Mouse (Mus musculus): ENCODE data around the gene Adamtsl4. TPM values are rescaled to one million over a fixed set of nuclear protein-coding genes. Genes with fewer than 3 reads are reported as not detected.
A peak's percentile ranks its signal among the peaks of the same experiment; 100 is the strongest.

The Adamtsl4 gene
- polyA plus RNA-seq, 1 experiment from 2014 or later = 3.8 TPM

DNA sequence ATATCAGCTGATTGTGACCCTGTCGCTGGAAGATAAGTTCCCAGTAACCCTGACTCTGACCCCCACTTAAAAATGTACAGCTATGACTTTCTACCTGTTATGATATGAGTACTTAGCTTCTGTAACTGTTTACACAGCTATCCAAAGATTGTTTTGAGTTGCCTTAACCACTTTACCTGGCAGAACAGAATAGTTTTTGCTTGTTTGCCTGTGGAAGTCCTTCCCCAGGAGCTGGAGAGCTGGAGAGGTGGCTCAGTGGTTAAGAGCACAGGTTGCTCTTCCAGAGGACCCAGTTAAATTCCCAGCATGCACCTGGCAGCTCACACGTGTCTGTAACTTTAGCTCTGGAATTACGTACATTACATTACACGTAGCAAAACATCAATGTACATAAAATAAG, 16.9 kb upstream of the Adamtsl4 start:
- no peak for DNase-seq (ENCODE audit: low spot score)

DNA sequence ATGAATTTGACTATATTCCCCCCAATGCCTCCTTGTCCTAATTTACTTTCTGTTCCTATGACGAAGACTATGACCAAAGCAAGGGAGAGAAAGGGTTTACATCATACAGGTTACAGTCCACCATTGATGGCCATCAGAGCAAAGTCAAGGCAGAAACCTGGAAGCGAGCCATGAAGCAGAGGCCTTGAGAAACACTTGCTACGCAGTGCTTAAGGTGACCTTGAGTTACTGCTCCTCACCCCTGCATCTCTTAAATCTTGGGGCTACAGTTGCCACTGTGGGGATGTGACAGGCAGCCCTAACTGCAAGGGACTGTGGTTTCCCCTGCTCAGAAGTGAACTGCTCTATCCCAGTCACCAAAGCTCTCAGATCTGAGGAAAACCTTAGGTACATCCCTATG, 15.6 kb upstream of the Adamtsl4 start:
- Histone ChIP-seq H3K27ac (replicated peaks; ENCODE audit: low read depth, low read length) (no peak overlapping the region), H3K4me1 (ENCODE audit: control insufficient read depth, insufficient read depth, low read length) (peaks cover 8% of the 10 kb centered on the region; the same call in 1 of the 2 replicates), H3K36me3 (ENCODE audit: control insufficient read depth, insufficient read depth, low read length) (no peaks in the 10 kb centered on the region), H3K4me2 (ENCODE audit: low read depth, low read length) (no peak overlapping the region), H3K9ac (ENCODE audit: low read depth, low read length) (no peak overlapping the region), H3K4me3 (ENCODE audit: low read depth, low read length) (no peak overlapping the region), H3K9me3 (ENCODE audit: control insufficient read depth, low read length) (no peaks in the 10 kb centered on the region), H3K27me3 (replicated peaks; ENCODE audit: control insufficient read depth, insufficient read depth, low read length) (no peaks in the 10 kb centered on the region)
- ATAC-seq (ENCODE audit: low read depth) (no peak), DNase-seq (ENCODE audit: low spot score) (no peak)
- 91% methylated on average over 3 of the region's 3 CpGs for WGBS

More for the DNA sequence above, 16.9 kb upstream of the Adamtsl4 start:
- no peaks in the 10 kb centered on the region for H3K9me3 ChIP-seq (ENCODE audit: control insufficient read depth, low read length)
- H3K9ac ChIP-seq (ENCODE audit: low read depth, low read length) = no peak overlapping the region
- ATAC-seq (ENCODE audit: low read depth) = no peak
- no peak overlapping the region for H3K4me3 ChIP-seq (ENCODE audit: low read depth, low read length)
- 89% methylated on average over 4 of the region's 4 CpGs for WGBS
- no peak overlapping the region for H3K27ac ChIP-seq (replicated peaks; ENCODE audit: low read depth, low read length)
- H3K27me3 ChIP-seq (replicated peaks; ENCODE audit: control insufficient read depth, insufficient read depth, low read length) = no peaks in the 10 kb centered on the region
- H3K4me2 ChIP-seq (ENCODE audit: low read depth, low read length) = no peak overlapping the region
- peaks cover 8% of the 10 kb centered on the region; the same call in 1 of the 2 replicates for H3K4me1 ChIP-seq (ENCODE audit: control insufficient read depth, insufficient read depth, low read length)
- no peaks in the 10 kb centered on the region for H3K36me3 ChIP-seq (ENCODE audit: control insufficient read depth, insufficient read depth, low read length)

DNA sequence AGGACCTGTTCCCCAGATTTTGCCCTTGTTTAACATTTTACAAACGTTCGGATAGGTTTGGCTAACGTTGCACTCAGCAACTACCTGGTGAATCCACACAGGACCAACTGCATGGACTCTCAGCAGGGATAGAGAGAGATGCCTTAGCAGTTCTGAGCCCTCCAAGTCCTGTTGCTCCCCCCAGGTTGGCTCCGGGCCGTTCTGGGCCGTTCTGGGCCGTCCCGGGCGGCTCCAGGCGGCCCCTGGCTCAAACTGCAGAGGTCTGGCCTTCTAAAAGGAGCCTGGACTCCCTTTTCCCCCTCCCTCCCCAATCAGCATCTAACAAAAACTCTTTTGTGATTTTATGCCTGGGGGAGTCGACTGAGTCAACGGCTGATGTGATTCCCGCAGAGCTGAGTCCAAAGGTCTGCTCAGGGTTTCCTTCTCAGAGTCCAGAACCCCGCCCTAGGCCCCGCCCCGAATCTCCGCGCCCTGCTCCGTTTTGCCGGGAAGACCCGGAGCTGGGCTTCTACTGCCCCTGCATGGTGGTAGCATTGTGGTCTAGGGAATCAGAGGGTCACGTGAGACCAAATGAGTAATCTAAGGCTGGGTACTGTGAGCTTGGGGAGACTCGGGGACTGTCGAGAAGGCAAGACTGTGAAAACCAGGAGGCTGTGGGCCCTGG, 14.3 kb upstream of the Adamtsl4 start:
- Histone ChIP-seq H3K36me3 (ENCODE audit: control insufficient read depth, insufficient read depth, low read length) (no peaks in the 10 kb centered on the region), H3K27me3 (replicated peaks; ENCODE audit: control insufficient read depth, insufficient read depth, low read length) (no peaks in the 10 kb centered on the region), H3K27ac (replicated peaks; ENCODE audit: low read depth, low read length) (peak overlapping the region; percentile 66), H3K4me2 (ENCODE audit: low read depth, low read length) (peak overlapping the region; percentile 58), H3K9ac (ENCODE audit: low read depth, low read length) (peak overlapping the region; percentile 62), H3K4me3 (ENCODE audit: low read depth, low read length) (peak overlapping the region; percentile 28), H3K9me3 (ENCODE audit: control insufficient read depth, low read length) (no peaks in the 10 kb centered on the region), H3K4me1 (ENCODE audit: control insufficient read depth, insufficient read depth, low read length) (peaks cover 8% of the 10 kb centered on the region; the same call in 1 of the 2 replicates)
- DNase-seq (ENCODE audit: low spot score) (peak; percentile 88), ATAC-seq (ENCODE audit: low read depth) (peak; percentile 93)
- 3% methylated on average over 24 of the region's 24 CpGs for WGBS

DNA sequence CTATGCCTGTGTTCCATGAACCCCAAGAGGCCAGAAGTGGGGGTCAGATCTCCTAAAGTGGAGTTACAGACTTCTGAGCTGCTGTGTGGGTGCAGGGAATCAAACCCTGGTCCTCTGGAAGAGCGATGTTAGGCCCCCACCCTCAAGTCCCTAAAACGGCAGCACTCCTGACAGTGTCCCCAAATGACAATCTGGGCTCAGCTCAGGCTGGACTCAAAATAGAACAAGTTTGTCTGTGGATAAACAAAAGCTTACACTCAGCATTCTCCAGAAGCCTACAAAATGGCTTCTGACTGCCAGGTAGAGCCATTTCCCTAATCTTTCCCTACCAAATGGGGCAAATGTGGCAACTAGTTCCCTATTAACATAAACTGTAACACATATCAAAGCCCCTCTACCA, 13.4 kb upstream of the Adamtsl4 start:
- H3K27ac ChIP-seq (replicated peaks; ENCODE audit: low read depth, low read length) = no peak overlapping the region
- no peaks in the 10 kb centered on the region for H3K9me3 ChIP-seq (ENCODE audit: control insufficient read depth, low read length)
- no peak for ATAC-seq (ENCODE audit: low read depth)
- H3K4me3 ChIP-seq (ENCODE audit: low read depth, low read length) = no peak overlapping the region
- H3K36me3 ChIP-seq (ENCODE audit: control insufficient read depth, insufficient read depth, low read length) = no peaks in the 10 kb centered on the region
- no peak overlapping the region for H3K9ac ChIP-seq (ENCODE audit: low read depth, low read length)
- 73% methylated on average over 2 of the region's 2 CpGs for WGBS
- no peaks in the 10 kb centered on the region for H3K27me3 ChIP-seq (replicated peaks; ENCODE audit: control insufficient read depth, insufficient read depth, low read length)
- DNase-seq (ENCODE audit: low spot score) = no peak
- peaks cover 15% of the 10 kb centered on the region; the same call in 1 of the 2 replicates for H3K4me1 ChIP-seq (ENCODE audit: control insufficient read depth, insufficient read depth, low read length)
- no peak overlapping the region for H3K4me2 ChIP-seq (ENCODE audit: low read depth, low read length)

DNA sequence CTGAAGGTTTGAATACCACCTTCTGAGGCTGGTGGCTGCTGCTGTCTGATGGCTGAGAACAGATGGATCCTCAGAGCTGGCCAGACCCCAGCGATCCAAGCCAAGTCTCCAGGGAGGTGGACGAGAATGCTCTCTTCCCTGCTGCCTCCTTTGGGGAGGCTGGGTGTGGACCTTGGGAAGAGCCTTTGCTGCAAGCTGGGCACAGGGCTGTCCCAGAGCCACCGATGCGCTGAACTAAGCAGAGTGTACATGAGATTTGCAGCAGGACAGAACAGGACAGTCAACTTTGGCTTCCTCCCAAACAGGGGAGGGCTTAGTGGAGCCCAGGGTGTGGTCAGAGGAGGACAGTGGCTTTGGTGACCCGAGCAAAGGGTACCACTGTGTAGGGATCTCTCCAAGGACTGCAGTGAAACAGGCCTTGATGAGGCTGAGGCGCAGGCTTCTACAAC, 12.5 kb upstream of the Adamtsl4 start:
- H3K4me2 ChIP-seq (ENCODE audit: low read depth, low read length) = no peak overlapping the region
- H3K4me3 ChIP-seq (ENCODE audit: low read depth, low read length) = no peak overlapping the region
- no peak overlapping the region for H3K9ac ChIP-seq (ENCODE audit: low read depth, low read length)
- H3K27ac ChIP-seq (replicated peaks; ENCODE audit: low read depth, low read length) = no peak overlapping the region
- peaks cover 21% of the 10 kb centered on the region; the same call in 1 of the 2 replicates for H3K4me1 ChIP-seq (ENCODE audit: control insufficient read depth, insufficient read depth, low read length)
- no peaks in the 10 kb centered on the region for H3K27me3 ChIP-seq (replicated peaks; ENCODE audit: control insufficient read depth, insufficient read depth, low read length)
- H3K36me3 ChIP-seq (ENCODE audit: control insufficient read depth, insufficient read depth, low read length) = no peaks in the 10 kb centered on the region
- DNase-seq (ENCODE audit: low spot score) (no peak), ATAC-seq (ENCODE audit: low read depth) (no peak)
- H3K9me3 ChIP-seq (ENCODE audit: control insufficient read depth, low read length) = no peaks in the 10 kb centered on the region
- WGBS = 52% methylated on average over 6 of the region's 6 CpGs

DNA sequence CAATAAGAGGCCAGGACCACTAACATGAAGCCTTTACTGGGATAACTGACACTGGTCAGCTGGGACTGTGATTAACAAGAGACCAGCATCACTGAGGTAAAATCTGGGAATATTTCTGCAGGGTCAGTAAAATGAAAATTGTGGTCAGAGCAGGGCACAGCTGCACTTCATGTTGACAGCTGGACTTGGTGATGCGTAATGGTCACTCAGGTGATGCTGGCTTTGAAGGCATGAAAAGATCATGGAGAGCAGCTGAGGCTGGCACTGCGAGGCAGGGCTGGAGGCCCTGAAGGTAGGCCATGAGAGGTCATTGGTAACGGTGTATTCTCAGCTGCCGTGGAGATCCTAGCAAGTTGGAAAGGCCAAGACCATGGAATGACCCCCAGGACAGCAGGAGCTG, 10.6 kb upstream of the Adamtsl4 start:
- ATAC-seq (ENCODE audit: low read depth) (no peak), DNase-seq (ENCODE audit: low spot score) (no peak)
- Histone ChIP-seq H3K9me3 (ENCODE audit: control insufficient read depth, low read length) (no peaks in the 10 kb centered on the region), H3K27ac (replicated peaks; ENCODE audit: low read depth, low read length) (no peak overlapping the region), H3K9ac (ENCODE audit: low read depth, low read length) (no peak overlapping the region), H3K4me2 (ENCODE audit: low read depth, low read length) (no peak overlapping the region), H3K27me3 (replicated peaks; ENCODE audit: control insufficient read depth, insufficient read depth, low read length) (no peaks in the 10 kb centered on the region), H3K4me1 (ENCODE audit: control insufficient read depth, insufficient read depth, low read length) (peaks cover 24% of the 10 kb centered on the region; the same call in 1 of the 2 replicates), H3K4me3 (ENCODE audit: low read depth, low read length) (no peak overlapping the region), H3K36me3 (ENCODE audit: control insufficient read depth, insufficient read depth, low read length) (no peaks in the 10 kb centered on the region)
- 84% methylated on average over 4 of the region's 4 CpGs for WGBS

DNA sequence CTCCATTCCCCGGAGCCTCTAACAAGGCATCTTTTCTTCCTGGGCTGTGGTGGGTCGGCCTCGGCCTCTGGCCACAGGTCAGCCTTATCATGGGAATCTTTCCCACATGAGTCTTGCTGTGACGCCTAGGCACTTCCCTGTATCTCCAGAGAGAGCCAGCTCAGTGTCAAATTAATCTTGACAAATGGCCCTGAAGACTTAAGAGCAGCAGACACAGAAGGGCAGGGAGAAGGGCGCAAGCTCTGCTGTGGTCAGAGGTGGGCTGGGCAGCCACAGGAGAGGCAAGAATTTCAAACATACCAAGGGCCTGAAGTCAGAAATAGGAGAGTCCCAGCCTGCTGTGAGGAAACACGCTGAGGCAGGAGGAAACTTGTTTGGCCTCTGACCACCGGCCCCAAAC, 8.6 kb upstream of the Adamtsl4 start:
- WGBS = 11% methylated on average over 7 of the region's 7 CpGs
- Histone ChIP-seq H3K36me3 (ENCODE audit: control insufficient read depth, insufficient read depth, low read length) (no peaks in the 10 kb centered on the region), H3K4me1 (ENCODE audit: control insufficient read depth, insufficient read depth, low read length) (peaks cover 20% of the 10 kb centered on the region; the same call in 1 of the 2 replicates), H3K4me2 (ENCODE audit: low read depth, low read length) (no peak overlapping the region), H3K9me3 (ENCODE audit: control insufficient read depth, low read length) (no peaks in the 10 kb centered on the region), H3K27ac (replicated peaks; ENCODE audit: low read depth, low read length) (no peak overlapping the region), H3K27me3 (replicated peaks; ENCODE audit: control insufficient read depth, insufficient read depth, low read length) (no peaks in the 10 kb centered on the region), H3K4me3 (ENCODE audit: low read depth, low read length) (no peak overlapping the region), H3K9ac (ENCODE audit: low read depth, low read length) (no peak overlapping the region)
- ATAC-seq (ENCODE audit: low read depth) (no peak), DNase-seq (ENCODE audit: low spot score) (no peak)

DNA sequence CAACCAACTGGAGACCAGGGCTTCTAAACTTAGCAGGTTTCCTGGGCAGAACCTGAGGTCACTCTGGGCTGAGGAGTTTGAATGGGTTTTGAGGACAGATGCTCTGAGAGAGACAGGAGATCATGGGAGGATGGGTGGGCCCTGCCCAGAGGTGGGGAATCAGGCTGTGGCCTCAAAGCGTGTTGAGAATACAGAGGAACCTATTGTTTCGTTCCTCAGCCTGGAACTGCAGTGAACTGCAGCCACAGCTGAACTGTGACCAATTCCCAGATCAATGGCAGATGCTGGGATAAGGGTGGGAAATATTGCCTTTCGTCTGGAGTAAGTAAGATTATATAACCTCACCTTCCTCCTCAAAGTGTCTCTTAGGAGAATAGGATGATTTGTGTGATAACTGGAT, 8.1 kb upstream of the Adamtsl4 start:
- Histone ChIP-seq H3K4me1 (ENCODE audit: control insufficient read depth, insufficient read depth, low read length) (peaks cover 16% of the 10 kb centered on the region; the same call in 1 of the 2 replicates), H3K4me2 (ENCODE audit: low read depth, low read length) (no peak overlapping the region), H3K9ac (ENCODE audit: low read depth, low read length) (no peak overlapping the region), H3K9me3 (ENCODE audit: control insufficient read depth, low read length) (no peaks in the 10 kb centered on the region), H3K27me3 (replicated peaks; ENCODE audit: control insufficient read depth, insufficient read depth, low read length) (no peaks in the 10 kb centered on the region), H3K4me3 (ENCODE audit: low read depth, low read length) (no peak overlapping the region), H3K36me3 (ENCODE audit: control insufficient read depth, insufficient read depth, low read length) (no peaks in the 10 kb centered on the region), H3K27ac (replicated peaks; ENCODE audit: low read depth, low read length) (no peak overlapping the region; the same call in 1 of the 2 replicates)
- 22% methylated on average over 3 of the region's 3 CpGs for WGBS
- ATAC-seq (ENCODE audit: low read depth) (0 out of 2 replicates have a peak, but pooled peaks have one; percentile 28), DNase-seq (ENCODE audit: low spot score) (no peak)
